ENCODE assay signal across 10 mouse cellular contexts in the genomic region with DNA sequence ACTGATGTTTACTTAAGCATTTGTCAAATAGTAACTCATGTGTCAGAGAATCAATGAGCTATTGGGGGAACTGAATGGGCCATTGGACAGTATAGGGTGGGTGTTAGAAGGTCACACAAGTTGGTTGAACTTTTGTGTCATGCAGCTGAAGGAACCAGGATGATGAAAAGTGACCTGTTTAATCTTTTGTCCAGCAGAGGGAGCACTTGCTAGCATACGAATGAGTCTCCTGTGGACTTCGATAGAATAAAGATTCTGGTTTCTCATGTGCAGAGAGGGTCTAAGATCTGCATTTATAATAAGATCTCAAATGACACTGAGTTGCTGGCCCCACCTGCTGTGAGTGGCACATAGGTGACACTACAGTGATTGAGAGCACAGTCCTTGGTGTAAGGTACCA. TPM values are rescaled to one million over a fixed set of nuclear protein-coding genes. Genes with fewer than 3 reads are reported as not detected.
DNase-seq lines count a peak whose midpoint lies in the region; ATAC-seq and TF ChIP-seq lines count a peak whose summit lies in the region.
"Had no signal": no experiment of that assay in that cellular context is flagged by ENCODE, and none has a peak within 500 bp of the region (broad histone marks: within the 10 kb centered on the region; RNA-seq: fewer than 3 reads in every experiment).

No protein-coding gene starts in this region.

- H3K4me2 ChIP-seq in forebrain, embryonic 13.5 days = no peak overlapping the region
- no peak overlapping the region for H3K4me2 ChIP-seq in forebrain, embryonic 16.5 days (ENCODE audit: low read length)
- H3K4me2 ChIP-seq: heart, embryonic 15.5 days had no signal

- no peak overlapping the region for H3K9ac ChIP-seq in forebrain, embryonic 13.5 days
- H3K9ac ChIP-seq in forebrain, embryonic 16.5 days (replicated peaks; ENCODE audit: low read depth, low read length) = no peak overlapping the region
- H3K9ac ChIP-seq: heart, embryonic 15.5 days had no signal

- no peak overlapping the region for H3K4me3 ChIP-seq in forebrain, embryonic 13.5 days
- no peak overlapping the region for H3K4me3 ChIP-seq in forebrain, embryonic 16.5 days (replicated peaks; ENCODE audit: low read length)
- no peak overlapping the region for H3K4me3 ChIP-seq in lung, adult 2 months (replicated peaks; ENCODE audit: extremely low read depth, low read depth, low read length)
- H3K4me3 ChIP-seq: heart, embryonic 15.5 days; megakaryocyte, embryonic 14.5 days had no signal

- DNase-seq in lung, adult 2 months = no peak
- DNase-seq in lung, postnatal 4 days = no peak
- DNase-seq in cerebellum, postnatal 10 days = peak; percentile 51 to 82
- DNase-seq in large intestine, adult 2 months (ENCODE audit: low read depth, low spot score) = peak; percentile 19
- no peak for DNase-seq in spleen, postnatal 36 days (ENCODE audit: low spot score in 2 of 2)
- DNase-seq in adrenal gland, postnatal 4 days (ENCODE audit: low spot score in 2 of 2) = no peak

- no peaks in the 10 kb centered on the region for H3K4me1 ChIP-seq in forebrain, embryonic 13.5 days
- H3K4me1 ChIP-seq in forebrain, embryonic 16.5 days (replicated peaks; ENCODE audit: control insufficient read depth, insufficient read depth, low read length) = no peaks in the 10 kb centered on the region
- no peaks in the 10 kb centered on the region for H3K4me1 ChIP-seq in lung, adult 2 months (ENCODE audit: control insufficient read depth, insufficient read depth, low read length)
- H3K4me1 ChIP-seq: heart, embryonic 15.5 days; megakaryocyte, embryonic 14.5 days had no signal

- H3K27ac ChIP-seq in forebrain, embryonic 13.5 days = no peak overlapping the region
- no peak overlapping the region for H3K27ac ChIP-seq in forebrain, embryonic 16.5 days (ENCODE audit: low read length)
- H3K27ac ChIP-seq: heart, embryonic 15.5 days had no signal

- H3K9me3 ChIP-seq in forebrain, embryonic 13.5 days (replicated peaks) = no peaks in the 10 kb centered on the region
- H3K9me3 ChIP-seq in forebrain, embryonic 16.5 days (ENCODE audit: control insufficient read depth, low read length) = no peaks in the 10 kb centered on the region
- H3K9me3 ChIP-seq: heart, embryonic 15.5 days had no signal

- 0 out of 2 replicates have a peak, but pooled peaks have one; percentile 21 for ATAC-seq in forebrain, embryonic 13.5 days
- ATAC-seq in forebrain, embryonic 16.5 days = no peak

- peak; percentile 23; the same call in 1 of the 2 replicates for TF ChIP-seq CTCF in lung, adult 2 months (IDR thresholded peaks at IDR 0.05; ENCODE audit: insufficient read depth, low read length)

- no peaks in the 10 kb centered on the region for H3K36me3 ChIP-seq in forebrain, embryonic 13.5 days (ENCODE audit: poor library complexity, severe bottlenecking)
- H3K36me3 ChIP-seq in forebrain, embryonic 16.5 days (ENCODE audit: control insufficient read depth, insufficient read depth) = no peaks in the 10 kb centered on the region

- 13% methylated on average over 2 of the region's 2 CpGs for WGBS in forebrain, embryonic 13.5 days
- WGBS in forebrain, embryonic 16.5 days = 7% methylated on average over 2 of the region's 2 CpGs
- WGBS in lung, adult 2 months = 3% methylated on average over 2 of the region's 2 CpGs
- 18% methylated on average over 2 of the region's 2 CpGs for WGBS in large intestine, adult 2 months

- TF ChIP-seq POLR2A in lung, adult 2 months (IDR thresholded peaks at IDR 0.05; ENCODE audit: borderline replicate concordance, extremely low read depth, low read depth, low read length) = no peak

- H3K27me3 ChIP-seq in forebrain, embryonic 13.5 days = no peaks in the 10 kb centered on the region
- no peaks in the 10 kb centered on the region for H3K27me3 ChIP-seq in forebrain, embryonic 16.5 days (replicated peaks; ENCODE audit: control insufficient read depth, insufficient read depth, low read length)
- H3K27me3 ChIP-seq: heart, embryonic 15.5 days; megakaryocyte, embryonic 14.5 days had no signal

RNA-seq across cellular contexts. Expression of a gene that starts 39.9 kb away (rescaled TPM):
- polyA plus RNA-seq in forebrain, embryonic 13.5 days (2015; fragmentation: Nextera tagmentation; extraction: Ambion mirVana) = 0.25 and 0.42 TPM in 2 replicates
- 0.19 TPM in 1 of 2 replicates, not detected in the other for polyA plus RNA-seq in forebrain, embryonic 16.5 days (2015; fragmentation: Nextera tagmentation; extraction: Ambion mirVana)
- polyA plus RNA-seq in lung, adult 2 months (2012; rRNA removed) = 0.08 and 0.15 TPM in 2 replicates
- polyA plus RNA-seq in large intestine, adult 2 months (2012; rRNA removed) = not detected in 2 replicates
- total RNA-seq in adrenal gland, postnatal 4 days (2021) = 1 to 10 TPM in 1 of 2 experiments, under 1 TPM in 1; 0.99 to 2.0 TPM

Comparison
In these comparisons a context has a peak if more than half of its experiments do, and no peak if none do; other contexts are left out.
1. DNase-seq: peak in cerebellum, postnatal 10 days (2 of 2) and large intestine, adult 2 months (single experiment); none in lung, adult 2 months (single experiment), lung, postnatal 4 days (0 of 2), spleen, postnatal 36 days (0 of 2) and adrenal gland, postnatal 4 days (0 of 2).